Mouse (Mus musculus): ENCODE measurements around the gene Ptpn11.

DNA sequence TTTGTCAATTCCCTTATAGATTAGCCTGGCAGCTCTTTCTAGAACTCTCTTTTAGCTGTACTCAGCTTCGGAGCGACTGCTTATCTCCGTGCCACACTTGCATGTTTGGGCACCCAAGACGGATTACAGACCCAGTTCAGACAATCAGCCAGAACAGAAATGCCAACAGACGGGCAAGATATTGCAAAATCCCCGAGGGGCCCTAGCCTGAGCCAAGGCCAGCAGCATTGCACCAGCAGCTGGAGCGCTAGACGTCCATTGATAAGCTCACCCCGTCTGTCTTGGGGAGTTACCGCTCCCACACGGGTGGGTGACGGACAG lies 24.9 kb upstream of the Ptpn11 start:
- TF ChIP-seq USF1 (IDR thresholded peaks at IDR 0.05; ENCODE audit: low read depth) (no peak), CTCF (IDR thresholded peaks at IDR 0.05; ENCODE audit: control insufficient read depth, insufficient read depth, insufficient read length) (no peak), MYOD1 (IDR thresholded peaks at IDR 0.05; ENCODE audit: control insufficient read depth, insufficient read length, low read depth) (no peak), MAX (IDR thresholded peaks at IDR 0.05) (no peak), CEBPB (IDR thresholded peaks at IDR 0.05; ENCODE audit: low read depth) (no peak)
